Mouse (Mus musculus) gastrocnemius, postnatal 36 days (tissue): ENCODE results near the gene Plekha8. TPM values are rescaled to one million over a fixed set of nuclear protein-coding genes. Genes with fewer than 3 reads are reported as not detected.

Experiments
- DNase-seq, 2 experiments: peaks; one replicate each; pipeline ENCODE4 v3.0.0; 2022
- intact Hi-C: fragments of 180-260 bp; cut with DNase I; formaldehyde crosslinking; loops from one replicate; pipeline ENCODE4 v1.15.1; 2025
- total RNA-seq, 2 experiments: library from RNA; stranded (reverse); gene quantifications; 2 replicates each; pipeline ENCODE4 v1.2.3; 2021

The Plekha8 gene
- total RNA-seq, 2 experiments from 2014 or later = 2.9 to 3.1 TPM

DNA sequence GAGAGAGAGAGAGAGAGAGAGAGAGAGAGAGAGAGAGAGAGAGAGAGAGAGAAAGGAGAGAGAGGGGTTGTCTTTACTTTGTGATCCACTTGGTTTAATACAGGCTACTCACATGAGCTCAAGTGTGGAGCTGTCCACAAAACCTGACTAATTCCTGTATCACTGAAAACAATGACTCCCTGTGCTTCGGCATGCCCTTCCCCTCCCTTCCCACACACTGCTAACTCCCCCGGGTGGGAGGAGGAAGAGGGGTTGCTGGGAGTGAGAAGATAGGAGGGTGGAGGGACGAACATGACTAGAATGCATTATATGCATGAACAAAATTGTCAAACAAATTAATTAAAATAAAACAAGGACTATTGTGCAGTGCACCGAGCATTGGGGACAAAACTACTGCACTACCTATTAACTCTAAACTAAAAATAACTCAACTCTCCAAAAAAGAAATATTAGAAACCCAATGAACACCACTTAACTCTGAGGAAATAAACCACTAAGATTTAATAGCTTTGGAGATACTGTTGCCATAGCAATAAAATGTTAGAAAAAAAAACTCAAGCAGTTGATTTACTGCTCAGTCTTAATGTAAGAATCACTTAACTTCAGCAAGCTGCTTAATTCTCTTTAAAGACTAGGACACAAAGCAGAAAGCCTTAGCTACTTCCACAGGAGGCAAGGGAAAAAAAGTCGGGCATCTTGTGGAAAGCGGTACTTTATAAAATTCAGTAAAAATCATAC, 21.5 kb upstream of the Plekha8 start:
- DNase-seq = no peak
- intact Hi-C loops = no loop called here

- DNase-seq = peak in 1 of 2 experiments; percentile 29
Observed at GRCm38 (mm10) chr6:54586175-54586574, 8.7 kb upstream of the Plekha8 start.

DNA sequence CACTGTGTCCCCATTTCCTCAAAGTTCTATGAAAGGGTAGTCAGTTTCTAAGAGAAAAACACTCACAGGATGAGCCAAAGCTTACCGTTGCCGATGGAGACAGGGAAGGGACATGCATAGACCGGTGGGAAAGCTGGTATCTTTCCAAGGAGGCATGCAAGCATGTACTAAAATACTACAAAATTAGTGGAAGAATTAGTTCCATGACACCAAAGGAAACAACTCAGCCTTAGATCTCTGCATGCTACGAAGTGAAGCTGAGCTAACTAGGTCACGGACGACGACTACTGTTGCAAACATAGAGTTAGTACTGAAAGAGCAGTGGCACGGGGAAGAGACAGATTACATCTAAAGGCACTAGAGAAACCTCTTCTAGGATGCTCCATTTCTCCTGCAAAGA, 8.0 kb upstream of the Plekha8 start:
- intact Hi-C loops = no loop called here
- DNase-seq = no peak

More at GRCm38 (mm10) chr6:54586175-54586574, 8.7 kb upstream of the Plekha8 start:
- intact Hi-C loops = no loop called here

DNA sequence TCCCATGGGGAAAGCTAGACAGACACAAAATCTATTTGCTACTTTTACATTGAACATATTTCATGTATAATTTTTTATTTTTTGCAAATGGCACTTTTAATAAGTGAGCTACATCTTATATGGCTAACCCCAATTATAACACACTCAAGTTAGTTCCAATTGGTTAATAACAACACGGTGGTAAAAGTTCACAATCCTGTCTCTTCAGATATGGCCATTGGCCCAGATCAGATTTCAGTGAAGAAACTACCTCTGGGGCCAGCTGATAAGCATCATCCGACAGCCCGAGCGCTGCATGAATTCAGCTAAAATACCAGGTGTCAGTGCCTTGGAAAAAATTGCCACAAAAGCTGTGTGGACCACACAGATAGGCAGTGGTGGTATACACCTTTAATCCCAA, 7.2 kb upstream of the Plekha8 start:
- intact Hi-C loops = no loop called here
- no peak for DNase-seq

GRCm38 (mm10) chr6:54588212-54588611, 6.7 kb upstream of the Plekha8 start:
- intact Hi-C loops = no loop called here
- no peak for DNase-seq

DNA sequence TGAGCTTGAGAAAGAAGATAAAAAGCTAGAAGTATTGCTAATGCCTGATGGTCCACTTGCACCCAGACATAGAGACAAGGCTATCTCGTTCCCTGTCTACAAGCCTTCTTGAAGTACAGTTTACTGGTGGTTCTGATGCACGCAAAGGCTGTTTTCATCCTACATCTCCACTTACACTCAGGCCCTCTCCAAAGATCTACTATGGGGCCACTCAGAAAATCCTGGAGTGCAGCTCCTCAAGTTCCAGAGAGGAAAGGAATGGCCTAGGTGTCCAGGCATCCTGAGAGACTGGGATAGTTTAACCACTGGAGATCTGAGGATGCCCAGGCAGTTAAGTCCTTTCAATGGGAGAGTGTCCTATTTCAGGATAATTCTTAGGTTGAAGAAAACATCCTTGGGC, 4.2 kb upstream of the Plekha8 start:
- intact Hi-C loops = no loop called here

DNA sequence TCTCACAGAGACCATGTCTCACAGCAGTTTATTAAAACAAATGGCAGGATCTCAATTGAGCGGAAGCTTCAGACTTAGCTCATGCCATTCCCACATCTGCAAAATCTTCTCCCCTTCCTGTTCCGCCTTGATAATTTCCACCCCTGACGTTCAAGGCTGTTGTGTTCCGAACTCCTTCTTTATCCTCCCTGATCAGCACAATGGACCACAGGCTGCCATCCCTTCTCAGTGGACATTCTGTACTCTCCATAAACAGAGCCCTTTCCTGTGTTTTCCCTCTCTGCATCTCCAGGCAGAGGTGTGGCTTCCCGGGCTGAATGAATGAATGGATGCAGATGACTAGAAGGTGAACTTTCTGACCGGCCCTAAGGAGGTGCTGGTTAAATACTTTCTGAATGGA, 3.1 kb upstream of the Plekha8 start:
- intact Hi-C loops = no loop called here

More for the DNA sequence above, 4.2 kb upstream of the Plekha8 start:
- no peak for DNase-seq

DNA sequence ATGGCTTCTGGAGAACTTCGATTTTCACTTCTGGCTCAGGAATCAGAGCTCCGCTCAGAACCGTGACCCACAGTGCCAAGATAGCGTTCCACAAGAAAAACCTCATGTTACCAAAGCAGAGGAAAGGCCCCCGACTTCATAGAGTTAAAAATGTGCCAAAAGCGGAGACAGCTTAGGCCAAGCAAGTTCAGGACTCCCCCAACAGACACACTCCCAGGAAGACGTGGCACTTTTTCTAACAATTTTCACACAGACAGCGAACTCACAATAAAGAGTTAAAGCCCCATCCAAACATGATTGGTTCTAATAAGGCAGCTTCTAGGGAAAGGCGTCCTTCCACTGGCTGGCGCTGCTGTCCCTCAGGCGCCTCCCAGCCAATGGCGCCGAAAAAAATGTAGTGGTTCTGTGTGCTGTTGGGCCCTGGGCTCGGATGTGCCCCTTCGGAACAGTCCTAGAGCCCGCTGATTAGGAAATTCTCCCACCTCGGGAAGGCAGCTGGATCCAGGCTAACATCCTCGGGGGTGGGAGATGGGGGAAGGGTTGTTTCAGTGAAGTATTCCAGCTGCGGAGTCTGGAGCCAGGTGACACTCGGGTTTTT, 1.9 kb upstream of the Plekha8 start:
- DNase-seq = peak; percentile 90 to 92
- intact Hi-C loops = no loop called here

More for the DNA sequence above, 3.1 kb upstream of the Plekha8 start:
- no peak for DNase-seq

GRCm38 (mm10) chr6:54593766-54594468, 994 bp upstream of the Plekha8 start:
- DNase-seq = no peak
- intact Hi-C loops = loop anchor here (2.0 kb wide), 1 partner anchor 223 kb away; the partner anchor contains the start of gene Znrf2

DNA sequence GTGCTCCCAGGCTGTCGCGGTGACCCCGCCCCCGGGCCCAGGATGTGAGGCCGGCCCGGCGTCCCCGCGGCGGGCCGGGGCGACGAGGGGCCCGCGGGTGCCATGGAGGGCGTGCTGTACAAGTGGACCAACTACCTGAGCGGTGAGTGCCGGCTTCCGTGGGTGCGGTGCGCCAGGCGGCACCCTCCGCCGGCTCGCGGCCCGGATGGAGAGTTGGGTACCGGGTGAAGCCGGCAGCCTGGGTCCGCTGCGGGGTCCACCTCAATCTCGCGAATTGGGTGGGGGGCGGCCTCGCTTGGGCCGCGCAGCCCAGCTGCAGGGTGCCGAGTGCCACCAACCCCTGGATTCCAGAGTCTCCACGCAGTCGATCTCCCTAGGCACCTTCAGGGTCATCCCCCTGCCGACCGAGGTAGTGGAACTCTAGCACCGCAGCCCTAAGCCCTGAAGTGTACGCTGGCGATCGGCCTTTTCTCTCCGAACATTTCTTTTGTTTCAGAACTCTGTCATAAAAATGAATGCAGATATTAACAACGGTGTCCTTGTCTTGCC, 493 bp downstream of the Plekha8 start:
- DNase-seq = no peak
- intact Hi-C loops = loop anchor here (2.0 to 5.0 kb wide), 2 partner anchors 87 to 221 kb away; partner anchors contain the start of genes Mturn and Znrf2

DNA sequence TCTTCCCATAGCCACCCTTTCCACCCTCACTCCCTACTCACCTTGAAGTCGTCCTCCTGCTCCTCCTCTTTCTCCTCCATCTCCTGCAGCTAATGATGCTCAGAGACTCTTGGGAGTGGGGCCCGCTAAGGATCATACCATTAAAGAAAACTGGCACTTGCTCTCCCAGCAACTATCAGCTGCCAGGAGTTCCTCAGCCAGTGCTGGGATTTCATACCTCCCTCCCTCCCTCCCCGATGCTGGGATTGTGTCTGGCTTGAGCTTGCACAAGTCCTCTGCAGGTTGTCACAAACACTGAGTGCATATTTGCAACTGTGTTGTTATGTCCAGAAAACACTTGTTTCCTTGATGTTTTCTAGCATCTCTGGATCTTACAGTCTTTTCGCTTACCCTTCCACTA, 2.3 kb downstream of the Plekha8 start, which contains the start of gene Fkbp14:
Fkbp14 (minus strand) TSS at position 101 of the 400 bp plus-strand sequence.
- no peak for DNase-seq
- intact Hi-C loops = loop anchor here (5.0 kb wide), 1 partner anchor 85 kb away; the partner anchor contains the start of gene Mturn

GRCm38 (mm10) chr6:54597711-54598110, 2.8 kb downstream of the Plekha8 start:
- intact Hi-C loops = loop anchor here (5.0 kb wide), 1 partner anchor 85 kb away; the partner anchor contains the start of gene Mturn
- no peak for DNase-seq

- intact Hi-C loops = no loop called here
- no peak for DNase-seq
Observed at GRCm38 (mm10) chr6:54600681-54601347, 5.9 kb downstream of the Plekha8 start.

DNA sequence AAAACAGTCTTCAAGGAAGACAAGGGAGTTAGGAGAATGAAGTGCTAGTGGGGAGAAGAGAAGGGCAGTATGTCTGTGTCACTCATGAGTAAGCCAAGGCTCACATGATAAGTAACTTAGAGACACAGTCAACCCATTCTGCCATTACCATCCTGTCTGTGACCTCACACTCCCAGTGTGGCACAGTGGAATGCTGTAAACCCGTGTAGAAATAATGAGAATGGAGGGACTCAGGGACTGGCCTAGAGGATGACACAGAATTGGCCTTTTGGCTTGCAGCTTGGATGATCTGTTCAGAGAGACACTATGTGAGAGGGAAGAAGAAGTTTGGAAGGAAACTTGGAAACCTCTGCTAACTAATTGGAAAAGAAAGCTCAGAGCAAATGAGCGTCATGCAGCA, 8.0 kb downstream of the Plekha8 start:
- intact Hi-C loops = no loop called here
- no peak for DNase-seq

DNA sequence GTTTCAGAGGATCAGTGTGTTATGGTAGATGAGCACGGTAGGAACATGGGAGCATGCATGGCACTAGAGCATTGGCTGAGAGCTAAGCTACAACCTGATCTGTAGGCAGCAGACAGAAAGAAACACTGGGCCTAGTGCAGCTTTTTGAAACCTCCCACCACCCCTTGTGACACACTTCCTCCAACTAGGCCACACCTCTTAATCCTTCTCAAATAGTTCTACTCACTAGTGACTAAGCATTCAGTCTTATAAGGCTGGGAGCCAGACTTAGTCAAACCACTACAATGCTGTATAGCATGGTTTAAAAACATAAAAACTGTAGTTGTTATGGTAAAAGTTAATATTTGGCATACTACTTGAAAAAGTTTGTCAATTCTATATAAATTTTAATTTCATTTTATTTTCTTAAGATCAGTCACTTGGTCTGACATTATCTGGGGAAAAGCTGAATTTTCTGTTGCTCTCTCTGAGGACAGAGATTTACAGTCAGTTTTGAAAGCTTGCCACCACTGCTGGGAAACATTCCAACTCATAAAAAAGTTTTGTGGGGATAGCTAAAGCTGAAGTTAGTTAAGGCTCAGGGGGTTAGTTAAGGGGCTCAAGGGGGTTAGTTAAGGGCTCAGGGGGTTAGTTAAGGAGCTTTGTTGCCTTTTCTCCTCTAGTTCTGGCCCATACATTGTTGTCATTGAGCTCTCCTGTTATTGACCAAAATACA, 9.2 kb downstream of the Plekha8 start:
- intact Hi-C loops = no loop called here
- no peak for DNase-seq

DNA sequence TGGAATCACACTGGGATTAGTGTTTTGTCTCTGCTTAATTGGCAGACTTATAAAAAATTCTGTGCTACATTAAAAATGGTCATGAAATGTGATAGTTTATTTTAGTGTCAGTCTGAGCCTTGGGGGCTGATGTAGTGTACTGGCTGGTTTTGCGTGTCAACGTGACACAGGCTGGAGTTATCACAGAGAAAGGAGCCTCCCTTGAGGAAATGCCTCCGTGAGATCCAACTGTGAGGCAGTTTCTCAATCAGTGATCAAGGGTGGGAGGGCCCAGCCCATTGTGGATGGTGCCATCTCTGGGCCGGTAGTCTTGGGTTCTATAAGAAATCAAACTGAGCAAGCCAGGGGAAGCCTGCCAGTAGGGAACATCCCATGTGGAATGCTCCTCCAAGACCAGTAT, 11.3 kb downstream of the Plekha8 start:
- intact Hi-C loops = no loop called here
- no peak for DNase-seq

GRCm38 (mm10) chr6:54617363-54617762, 22.5 kb downstream of the Plekha8 start:
- no peak for DNase-seq
- intact Hi-C loops = no loop called here

DNA sequence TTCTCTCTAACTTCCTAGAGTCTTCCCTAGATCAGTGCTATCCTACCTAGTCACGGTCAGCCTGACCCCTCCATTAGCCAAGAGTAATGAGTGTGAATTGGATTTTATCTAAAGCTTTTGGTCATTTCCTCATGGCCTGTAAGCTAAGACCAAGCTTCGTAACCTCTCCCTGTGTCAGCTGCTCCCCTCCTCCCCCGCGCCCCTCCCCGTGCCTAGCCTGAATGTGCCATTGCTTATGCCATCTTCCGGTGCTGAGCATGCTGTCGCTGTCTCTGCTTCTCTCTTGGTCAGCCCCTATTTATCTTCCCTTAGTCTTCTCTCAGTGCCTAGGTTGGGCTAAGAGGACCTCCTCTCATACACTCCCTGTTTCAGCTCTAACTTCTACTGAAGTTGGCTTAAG, 24.6 kb downstream of the Plekha8 start:
- intact Hi-C loops = no loop called here
- DNase-seq = no peak

DNA sequence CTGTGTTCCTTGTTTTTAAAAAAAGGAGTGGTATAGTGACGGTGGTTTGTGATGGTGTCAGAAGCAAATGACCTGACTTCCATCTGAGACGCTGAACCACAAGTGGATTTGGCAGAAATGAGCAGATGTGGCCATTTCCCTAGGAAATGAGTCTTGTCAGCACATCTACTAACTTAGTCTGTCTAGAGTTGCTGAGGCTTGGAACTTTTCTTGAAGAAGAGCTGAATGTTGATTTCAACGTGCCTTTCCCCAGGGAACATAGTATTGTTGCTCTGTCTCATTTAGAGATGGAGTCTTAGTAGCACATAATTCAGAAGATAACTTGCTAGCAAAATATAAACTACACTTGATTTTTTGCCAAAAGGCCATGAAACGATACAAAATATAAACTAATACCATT, 25.4 kb downstream of the Plekha8 start:
- intact Hi-C loops = no loop called here
- DNase-seq = no peak

DNA sequence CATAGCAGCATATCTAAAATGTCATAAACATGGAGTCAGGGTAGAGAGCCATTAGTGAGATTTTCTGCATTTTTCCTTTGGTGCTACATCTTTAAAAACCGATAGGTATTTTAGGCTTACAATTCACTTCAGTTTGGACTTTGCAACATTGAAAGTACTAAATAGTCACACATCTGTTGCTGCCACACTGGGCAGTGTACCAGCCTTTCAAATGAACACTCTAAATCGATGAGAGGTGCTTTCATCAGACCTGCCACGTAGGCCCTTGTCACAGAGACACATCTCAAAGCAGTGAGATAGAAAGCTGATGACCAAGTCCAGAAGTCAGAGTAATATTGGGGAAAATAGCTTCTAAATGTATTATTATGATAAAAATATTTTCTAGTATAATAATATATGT, 33.5 kb downstream of the Plekha8 start:
- intact Hi-C loops = no loop called here
- DNase-seq = no peak
